Mouse (Mus musculus): ENCODE results near the gene Slc44a5.

DNA sequence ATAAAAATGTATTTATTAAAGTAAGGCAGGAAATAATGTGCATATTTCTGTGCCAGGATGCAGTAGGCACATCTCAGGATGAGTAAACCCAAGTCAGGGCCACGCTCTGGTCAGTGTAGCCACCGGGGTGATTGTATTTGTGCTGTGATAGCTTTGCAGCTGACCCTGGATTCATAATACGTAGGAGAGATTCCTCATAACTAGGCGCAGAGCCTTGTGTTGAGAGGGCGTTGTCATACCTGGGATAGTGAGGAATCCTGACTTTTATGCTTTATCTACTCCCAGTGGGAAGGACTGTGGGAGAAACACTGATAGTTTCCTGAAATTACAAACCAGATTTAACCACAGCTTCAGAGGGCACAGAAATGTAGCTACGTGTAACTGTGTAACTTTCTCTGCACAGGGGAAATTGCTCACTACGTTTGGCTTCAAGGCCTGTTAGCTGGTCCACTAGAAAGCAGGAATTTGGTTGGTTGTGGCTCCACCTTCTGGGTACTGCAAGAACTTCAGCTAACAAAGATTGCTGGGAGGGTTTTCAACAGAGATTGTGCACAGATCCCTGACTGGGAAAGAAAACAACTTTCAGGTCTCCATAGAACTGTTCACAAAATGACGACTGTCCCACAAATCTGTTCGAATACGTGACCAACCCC is 253.0 kb downstream of the Slc44a5 start:
- TF ChIP-seq ZNF384 (IDR thresholded peaks at IDR 0.05; ENCODE audit: low read depth, low read length) (no peak), MAFK (IDR thresholded peaks at IDR 0.05; ENCODE audit: insufficient read depth, low read depth, low read length) (no peak), CHD2 (IDR thresholded peaks at IDR 0.05; ENCODE audit: low read depth, low read length) (no peak)
